Mouse (Mus musculus) heart, postnatal 0 days (tissue): ENCODE results near the gene Rbfox3.

Experiments used
- CTCF ChIP-seq: IDR thresholded peaks from 2 replicates; pipeline ENCODE4 v1.5.1; 2016; ENCODE audit warnings: antibody characterized with exemption, control low read depth, low read depth
- EP300 ChIP-seq: IDR thresholded peaks from 2 replicates; pipeline ENCODE4 v1.6.1; 2016; ENCODE audit warnings: antibody characterized with exemption, low read depth

DNA sequence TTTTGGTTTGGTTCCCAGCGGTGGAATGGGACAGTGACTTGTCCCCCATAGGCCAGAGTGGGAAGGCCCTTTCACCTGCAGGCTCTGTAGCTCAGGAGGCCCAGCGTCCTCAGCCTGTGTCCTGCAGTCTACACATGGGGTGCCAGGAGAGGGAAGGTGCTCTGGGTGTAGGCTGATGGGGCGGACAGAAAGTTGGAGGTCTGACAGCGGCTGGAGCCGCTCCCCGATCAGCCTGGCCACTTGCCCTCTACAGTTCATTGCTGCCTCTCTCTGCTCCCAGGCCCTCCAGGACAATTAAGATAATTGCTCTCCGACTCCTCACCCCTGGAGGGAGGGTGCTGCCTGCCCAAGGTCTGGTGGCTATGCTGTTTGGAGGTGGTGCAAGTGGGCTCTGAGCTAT is 392.7 kb downstream of the Rbfox3 start:
- TF ChIP-seq CTCF (0 out of 2 replicates have a peak, but pooled peaks have one; percentile 8), EP300 (no peak)
